ENCODE assay signal across 18 mouse cellular contexts in genomic region chr10:4530638-4531235, GRCm38 (mm10). TPM values are rescaled to one million over a fixed set of nuclear protein-coding genes. Genes with fewer than 3 reads are reported as not detected.
A peak's percentile ranks its signal among the peaks of the same experiment; 100 is the strongest.
DNase-seq lines count a peak whose midpoint lies in the region; ATAC-seq and TF ChIP-seq lines count a peak whose summit lies in the region.
"Had no signal": no experiment of that assay in that cellular context is flagged by ENCODE, and none has a peak within 500 bp of the region (broad histone marks: within the 10 kb centered on the region; RNA-seq: fewer than 3 reads in every experiment).

No protein-coding gene starts in this region.

- peak overlapping the region; percentile 6 for H3K4me2 ChIP-seq in intestine, postnatal 0 days (replicated peaks; ENCODE audit: low read depth)
- H3K4me2 ChIP-seq in kidney, postnatal 0 days (ENCODE audit: low read length), result no peak overlapping the region
- H3K4me2 ChIP-seq: embryonic facial prominence, embryonic 13.5 days; heart, embryonic 11.5 days; liver, embryonic 15.5 days had no signal

- H3K9me3 ChIP-seq in intestine, postnatal 0 days (ENCODE audit: control insufficient read depth), result no peaks in the 10 kb centered on the region
- no peaks in the 10 kb centered on the region for H3K9me3 ChIP-seq in kidney, postnatal 0 days (replicated peaks; ENCODE audit: low read length)
- H3K9me3 ChIP-seq: embryonic facial prominence, embryonic 13.5 days; forebrain, embryonic 10.5 days; limb, embryonic 10.5 days; liver, embryonic 15.5 days had no signal

- no peaks in the 10 kb centered on the region for H3K36me3 ChIP-seq in intestine, postnatal 0 days (ENCODE audit: control insufficient read depth, insufficient read depth)
- no peaks in the 10 kb centered on the region for H3K36me3 ChIP-seq in kidney, postnatal 0 days (ENCODE audit: insufficient read depth, low read length)
- H3K36me3 ChIP-seq: embryonic facial prominence, embryonic 13.5 days; forebrain, embryonic 10.5 days; limb, embryonic 10.5 days; liver, embryonic 15.5 days had no signal

- peak; percentile 16 for DNase-seq in ovary, postnatal 36 days (ENCODE audit: low spot score)
- no peak for DNase-seq in ovary, adult 18-20 months (ENCODE audit: low spot score)
- DNase-seq in kidney, postnatal 0 days (ENCODE audit: low spot score), result peak; percentile 34
- no peak for DNase-seq in cerebellum, adult 9-10 months
- no peak for DNase-seq in layer of hippocampus, adult 9-11 months
- DNase-seq: gastrocnemius, postnatal 25 days; layer of hippocampus, postnatal 36 days; right cerebral cortex, postnatal 14 days; thymus, postnatal 4 days had no signal

- H3K4me1 ChIP-seq in intestine, postnatal 0 days (replicated peaks; ENCODE audit: control insufficient read depth, insufficient read depth, low read length), result no peaks in the 10 kb centered on the region
- H3K4me1 ChIP-seq in kidney, postnatal 0 days (replicated peaks; ENCODE audit: insufficient read depth, low read length), result peaks cover 5% of the 10 kb centered on the region; the same call in 1 of the 2 replicates
- H3K4me1 ChIP-seq: embryonic facial prominence, embryonic 13.5 days; limb, embryonic 10.5 days had no signal

- no peak overlapping the region for H3K9ac ChIP-seq in intestine, postnatal 0 days (ENCODE audit: low read depth, low read length)
- H3K9ac ChIP-seq in kidney, postnatal 0 days (ENCODE audit: low read depth, low read length), result no peak overlapping the region
- H3K9ac ChIP-seq: embryonic facial prominence, embryonic 13.5 days; liver, embryonic 15.5 days had no signal

- ATAC-seq in intestine, postnatal 0 days, result peak; percentile 64; the same call in 1 of the 2 replicates
- peak; percentile 85 for ATAC-seq in kidney, postnatal 0 days (replicated peaks; ENCODE audit: low FRiP score, low read depth)
- no peak for ATAC-seq in erythroid progenitor cell, adult 5-6 weeks (replicated peaks; ENCODE audit: low FRiP score, poor library complexity, severe bottlenecking)
- ATAC-seq: midbrain, embryonic 16.5 days had no signal

- no peak for TF ChIP-seq CTCF in intestine, postnatal 0 days (IDR thresholded peaks at IDR 0.05; ENCODE audit: low read depth)
- no peak for TF ChIP-seq CTCF in kidney, postnatal 0 days (IDR thresholded peaks at IDR 0.05; ENCODE audit: low read depth)

- no peak overlapping the region for H3K27ac ChIP-seq in intestine, postnatal 0 days (ENCODE audit: low read depth, low read length)
- H3K27ac ChIP-seq in kidney, postnatal 0 days, result peak overlapping the region; percentile 69
- H3K27ac ChIP-seq: embryonic facial prominence, embryonic 13.5 days; forebrain, embryonic 10.5 days; limb, embryonic 10.5 days; liver, embryonic 15.5 days had no signal

- no peaks in the 10 kb centered on the region for H3K27me3 ChIP-seq in intestine, postnatal 0 days (replicated peaks; ENCODE audit: control insufficient read depth, insufficient read depth, low read length)
- no peaks in the 10 kb centered on the region for H3K27me3 ChIP-seq in kidney, postnatal 0 days (ENCODE audit: insufficient read depth, low read length)
- H3K27me3 ChIP-seq: embryonic facial prominence, embryonic 13.5 days; liver, embryonic 15.5 days had no signal

- 55% methylated on average over 9 of the region's 9 CpGs for WGBS in intestine, postnatal 0 days
- WGBS in kidney, postnatal 0 days, result 53% methylated on average over 9 of the region's 9 CpGs

- no peak overlapping the region for H3K4me3 ChIP-seq in intestine, postnatal 0 days (ENCODE audit: low read depth, low read length)
- H3K4me3 ChIP-seq in kidney, postnatal 0 days (replicated peaks; ENCODE audit: low read depth, low read length), result no peak overlapping the region
- H3K4me3 ChIP-seq: embryonic facial prominence, embryonic 13.5 days; forebrain, embryonic 10.5 days; limb, embryonic 10.5 days; liver, embryonic 15.5 days had no signal

RNA-seq across cellular contexts. Expression of gene Ccdc170, which starts 48.4 kb away (rescaled TPM):
- 0.13 TPM in 1 of 2 replicates, not detected in the other for polyA plus RNA-seq in intestine, postnatal 0 days (2015; fragmentation: Nextera tagmentation; extraction: Ambion mirVana)
- 1.0 and 1.3 TPM in 2 replicates for polyA plus RNA-seq in kidney, postnatal 0 days (2015; fragmentation: Nextera tagmentation; extraction: Ambion mirVana)
- not detected in 2 replicates for total RNA-seq in erythroid progenitor cell, adult 5-6 weeks (2015; ENCODE audit: low replicate concordance)
- total RNA-seq in erythroid progenitor cell, adult 5-6 weeks (2017; ENCODE audit: low replicate concordance), result 0.26 TPM in 1 of 2 replicates, not detected in the other
- total RNA-seq: common myeloid progenitor, adult 5-6 weeks had no signal
- polyA plus RNA-seq: forebrain, embryonic 10.5 days; heart, embryonic 11.5 days; liver, embryonic 15.5 days had no signal

Comparison
In these comparisons a context has a peak if more than half of its experiments do, and no peak if none do; other contexts are left out.
1. DNase-seq: peak in ovary, postnatal 36 days (single experiment) and kidney, postnatal 0 days (single experiment); none in ovary, adult 18-20 months (single experiment), cerebellum, adult 9-10 months (single experiment) and layer of hippocampus, adult 9-11 months (single experiment).